Mouse (Mus musculus) MEL (cell line): ENCODE measurements around the gene Akr1c13.

Experiments
- CHD2 ChIP-seq: IDR thresholded peaks from 2 replicates; pipeline ENCODE4 v1.6.1; 2011; ENCODE audit warnings: low read length, improper control_type of control experiment
- CTCF ChIP-seq, 3 experiments: IDR thresholded peaks in 2 of 3; conservative IDR thresholded peaks in 1 of 3; 2 replicates each; pipeline ENCODE4 v1.5.1; 2011 to 2012; ENCODE audit warnings: low read length in 3 of 3, low read depth in 2 of 3, mild to moderate bottlenecking in 2 of 3, improper control_type of control experiment in 1 of 3, inconsistent platforms in 1 of 3, mixed read lengths in 1 of 3, moderate library complexity in 1 of 3; ENCODE audit not compliant: control insufficient read depth in 1 of 3, insufficient read depth in 1 of 3, poor library complexity in 1 of 3, severe bottlenecking in 1 of 3
- E2F4 ChIP-seq: IDR thresholded peaks from 2 replicates; pipeline ENCODE4 v1.6.1; 2011; ENCODE audit warnings: low read depth, low read length, improper control_type of control experiment, borderline replicate concordance
- MAX ChIP-seq: IDR thresholded peaks from 2 replicates; pipeline ENCODE4 v1.6.1; 2011; ENCODE audit warnings: low read length, improper control_type of control experiment
- POLR2A ChIP-seq, 2 experiments: IDR thresholded peaks; 2 replicates each; pipeline ENCODE4 v1.6.1; 2011 to 2012; ENCODE audit warnings: low read length in 2 of 2, mild to moderate bottlenecking in 2 of 2, control low read depth in 1 of 2, improper control_type of control experiment in 1 of 2, low read depth in 1 of 2, moderate library complexity in 1 of 2; ENCODE audit not compliant: control insufficient read depth in 1 of 2, insufficient read depth in 1 of 2, poor library complexity in 1 of 2
- POLR2AphosphoS2 ChIP-seq: IDR thresholded peaks from 2 replicates; pipeline ENCODE4 v1.6.1; 2011; ENCODE audit warnings: low read length, improper control_type of control experiment
- SIN3A ChIP-seq: IDR thresholded peaks from 2 replicates; pipeline ENCODE4 v1.6.1; 2012; ENCODE audit warnings: low read length, improper control_type of control experiment, inconsistent platforms
- TCF12 ChIP-seq: IDR thresholded peaks from 2 replicates; pipeline ENCODE4 v1.6.1; 2014; ENCODE audit warnings: low read depth, mild to moderate bottlenecking, inconsistent platforms, low read length, improper control_type of control experiment, moderate library complexity
- USF1 ChIP-seq: IDR thresholded peaks from 2 replicates; pipeline ENCODE4 v1.6.1; 2014; ENCODE audit warnings: low read depth, mild to moderate bottlenecking, inconsistent platforms, low read length, improper control_type of control experiment, moderate library complexity
- ZKSCAN1 ChIP-seq: IDR thresholded peaks from 2 replicates; pipeline ENCODE4 v1.6.1; 2012; ENCODE audit warnings: low read depth, mild to moderate bottlenecking, inconsistent platforms, low read length, improper control_type of control experiment, moderate library complexity
- ZMIZ1 ChIP-seq: IDR thresholded peaks from 2 replicates; pipeline ENCODE4 v1.6.1; 2012; ENCODE audit warnings: low read depth, mild to moderate bottlenecking, inconsistent platforms, low read length, improper control_type of control experiment, moderate library complexity

- TF ChIP-seq POLR2AphosphoS2 = no peak
- TF ChIP-seq SIN3A = no peak
- TF ChIP-seq POLR2A (IDR thresholded peaks at IDR 0.05; ENCODE audit: control insufficient read depth in 1 of 2, insufficient read depth in 1 of 2, low read depth in 1 of 2, low read length in 2 of 2, poor library complexity in 1 of 2) = no peak
- TF ChIP-seq USF1 = no peak
- TF ChIP-seq MAX = no peak
- TF ChIP-seq TCF12 = no peak
- TF ChIP-seq CHD2 = no peak
- no peak for TF ChIP-seq CTCF (IDR thresholded peaks at IDR 0.05 in 2 of 3, conservative IDR thresholded peaks at IDR 0.05 in 1 of 3; ENCODE audit: control insufficient read depth in 1 of 3, insufficient read depth in 1 of 3, low read depth in 2 of 3, low read length in 3 of 3, poor library complexity in 1 of 3, severe bottlenecking in 1 of 3)
- TF ChIP-seq ZKSCAN1 = no peak
- TF ChIP-seq E2F4 = no peak
- TF ChIP-seq ZMIZ1 = no peak
Observed at GRCm38 (mm10) chr13:4192511-4192910, 1.6 kb downstream of the Akr1c13 start.
